Mouse (Mus musculus) neural tube, embryonic 15.5 days (tissue): ENCODE data around the gene Pitpnc1. TPM values are rescaled to one million over a fixed set of nuclear protein-coding genes. Genes with fewer than 3 reads are reported as not detected.

Experiments
- ATAC-seq: fragments of 200-750 bp; cut with Nextera tagmentation; 2 replicates; pipeline ENCODE4 v1.8.0; 2017; ENCODE audit warnings: mild to moderate bottlenecking, moderate TSS enrichment, moderate library complexity; ENCODE audit not compliant: low FRiP score
- H3K27ac ChIP-seq: fragments of 300-500 bp; sonication (generic); replicated peaks from 2 replicates; pipeline ENCODE4 v1.5.1; 2015; ENCODE audit warnings: mild to moderate bottlenecking, inconsistent platforms
- H3K27me3 ChIP-seq: fragments of 300-500 bp; sonication (generic); replicated peaks from 2 replicates; pipeline ENCODE4 v1.6.1; 2015; ENCODE audit warnings: inconsistent platforms
- H3K36me3 ChIP-seq: fragments of 300-500 bp; sonication (generic); 2 replicates; pipeline ENCODE4 v1.6.1; 2015; ENCODE audit warnings: inconsistent platforms
- H3K4me1 ChIP-seq: fragments of 300-500 bp; sonication (generic); 2 replicates; pipeline ENCODE4 v1.6.1; 2015; ENCODE audit warnings: inconsistent platforms
- H3K4me2 ChIP-seq: fragments of 300-500 bp; sonication (generic); 2 replicates; pipeline ENCODE4 v1.6.1; 2015; ENCODE audit warnings: inconsistent platforms, mild to moderate bottlenecking, moderate library complexity
- H3K4me3 ChIP-seq: fragments of 300-500 bp; sonication (generic); replicated peaks from 2 replicates; pipeline ENCODE4 v1.5.1; 2015; ENCODE audit warnings: mild to moderate bottlenecking, inconsistent platforms
- H3K9ac ChIP-seq: fragments of 300-500 bp; sonication (generic); replicated peaks from 2 replicates; pipeline ENCODE4 v1.6.1; 2015; ENCODE audit warnings: mild to moderate bottlenecking, inconsistent platforms
- H3K9me3 ChIP-seq: fragments of 300-500 bp; sonication (generic); replicated peaks from 2 replicates; pipeline ENCODE4 v1.6.1; 2016; ENCODE audit warnings: inconsistent platforms
- WGBS: fragments of 180-500 bp; shearing (Covaris S2); methylation state at CpG from one replicate; pipeline ENCODE4 v1.1.7; 2015; ENCODE audit warnings: mixed read lengths; 5-methylcytosine and 5-hydroxymethylcytosine counted together
- polyA plus RNA-seq: library from polyadenylated mRNA; unstranded; fragments of >200 nt; fragmentation: Nextera tagmentation; extraction: Ambion mirVana; gene quantifications from 2 replicates; pipeline ENCODE4 v1.2.1, GENCODE M21; 2015

Gene Pitpnc1
- polyA plus RNA-seq, 1 experiment from 2014 or later: 45.0 TPM

GRCm38 (mm10) chr11:107449169-107449910 is 21.2 kb downstream of the Pitpnc1 start:
- Histone ChIP-seq H3K4me2 (no peak overlapping the region), H3K9ac (no peak overlapping the region), H3K4me3 (no peak overlapping the region), H3K27ac (no peak overlapping the region), H3K27me3 (no peaks in the 10 kb centered on the region), H3K9me3 (no peaks in the 10 kb centered on the region), H3K4me1 (peaks cover 12% of the 10 kb centered on the region; the same call in 1 of the 2 replicates), H3K36me3 (peaks cover 9% of the 10 kb centered on the region)
- no peak for ATAC-seq
- WGBS: 66% methylated on average over 17 of the region's 17 CpGs

GRCm38 (mm10) chr11:107447915-107448314 is 22.6 kb downstream of the Pitpnc1 start:
- no peaks in the 10 kb centered on the region for H3K9me3 ChIP-seq
- 89% methylated on average over 9 of the region's 9 CpGs for WGBS
- H3K4me2 ChIP-seq: no peak overlapping the region
- H3K36me3 ChIP-seq: no peaks in the 10 kb centered on the region
- no peaks in the 10 kb centered on the region for H3K27me3 ChIP-seq
- peaks cover 12% of the 10 kb centered on the region; the same call in 1 of the 2 replicates for H3K4me1 ChIP-seq
- no peak overlapping the region for H3K4me3 ChIP-seq
- no peak overlapping the region for H3K27ac ChIP-seq
- no peak for ATAC-seq
- no peak overlapping the region for H3K9ac ChIP-seq

- WGBS: 81% methylated on average over 5 of the region's 5 CpGs
- ATAC-seq: no peak
- Histone ChIP-seq H3K4me1 (peaks cover 12% of the 10 kb centered on the region; the same call in 1 of the 2 replicates), H3K4me2 (no peak overlapping the region), H3K9me3 (no peaks in the 10 kb centered on the region), H3K27ac (no peak overlapping the region), H3K27me3 (no peaks in the 10 kb centered on the region), H3K4me3 (no peak overlapping the region), H3K9ac (no peak overlapping the region), H3K36me3 (no peaks in the 10 kb centered on the region)
These were observed 23.1 kb downstream of the Pitpnc1 start for GRCm38 (mm10) chr11:107447349-107447748.

DNA sequence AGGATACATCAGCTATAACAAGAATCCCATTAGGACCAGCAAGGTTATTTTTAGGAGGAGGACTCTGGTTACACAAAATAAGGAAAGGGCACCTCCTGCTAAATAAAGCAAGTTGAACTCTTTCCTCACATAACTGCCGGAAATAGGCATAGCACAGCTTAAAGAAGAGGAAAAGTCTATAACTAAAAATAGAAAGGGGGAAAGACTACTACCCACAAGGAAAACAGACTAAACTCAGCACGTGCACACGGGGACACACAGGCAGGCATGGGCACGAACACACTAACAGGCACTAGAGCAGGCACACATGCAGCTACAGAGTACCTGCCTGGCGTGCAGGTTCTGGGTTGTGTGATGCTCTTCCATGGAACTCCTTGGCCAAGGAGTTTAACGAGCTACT is 23.8 kb downstream of the Pitpnc1 start:
- H3K27ac ChIP-seq: no peak overlapping the region
- WGBS: 82% methylated on average over 6 of the region's 6 CpGs
- H3K27me3 ChIP-seq: no peaks in the 10 kb centered on the region
- H3K4me2 ChIP-seq: no peak overlapping the region
- H3K4me1 ChIP-seq: peaks cover 12% of the 10 kb centered on the region; the same call in 1 of the 2 replicates
- H3K4me3 ChIP-seq: no peak overlapping the region
- H3K9me3 ChIP-seq: no peaks in the 10 kb centered on the region
- H3K9ac ChIP-seq: no peak overlapping the region
- no peak for ATAC-seq
- H3K36me3 ChIP-seq: no peaks in the 10 kb centered on the region

GRCm38 (mm10) chr11:107445683-107446082 is 24.8 kb downstream of the Pitpnc1 start:
- no peaks in the 10 kb centered on the region for H3K27me3 ChIP-seq
- no peak overlapping the region for H3K27ac ChIP-seq
- no peaks in the 10 kb centered on the region for H3K36me3 ChIP-seq
- WGBS: 81% methylated on average over 3 of the region's 3 CpGs
- ATAC-seq: no peak
- no peak overlapping the region for H3K4me2 ChIP-seq
- peaks cover 12% of the 10 kb centered on the region; the same call in 1 of the 2 replicates for H3K4me1 ChIP-seq
- H3K9me3 ChIP-seq: no peaks in the 10 kb centered on the region
- H3K9ac ChIP-seq: no peak overlapping the region
- H3K4me3 ChIP-seq: no peak overlapping the region

GRCm38 (mm10) chr11:107443121-107444095 is 27.1 kb downstream of the Pitpnc1 start:
- no peak for ATAC-seq
- no peak overlapping the region for H3K9ac ChIP-seq
- WGBS: 86% methylated on average over 11 of the region's 12 CpGs
- H3K27ac ChIP-seq: no peak overlapping the region
- H3K36me3 ChIP-seq: no peaks in the 10 kb centered on the region
- H3K4me2 ChIP-seq: no peak overlapping the region
- no peaks in the 10 kb centered on the region for H3K9me3 ChIP-seq
- no peaks in the 10 kb centered on the region for H3K4me1 ChIP-seq
- no peaks in the 10 kb centered on the region for H3K27me3 ChIP-seq
- H3K4me3 ChIP-seq: no peak overlapping the region

- H3K9me3 ChIP-seq: no peaks in the 10 kb centered on the region
- no peaks in the 10 kb centered on the region for H3K27me3 ChIP-seq
- no peak overlapping the region for H3K4me2 ChIP-seq
- WGBS: 60% methylated on average over 3 of the region's 3 CpGs
- no peak for ATAC-seq
- no peaks in the 10 kb centered on the region for H3K4me1 ChIP-seq
- no peaks in the 10 kb centered on the region for H3K36me3 ChIP-seq
- H3K4me3 ChIP-seq: no peak overlapping the region
- no peak overlapping the region for H3K27ac ChIP-seq
- H3K9ac ChIP-seq: no peak overlapping the region
These were observed 29.4 kb downstream of the Pitpnc1 start for GRCm38 (mm10) chr11:107441050-107441449.

- H3K4me3 ChIP-seq: no peak overlapping the region
- no peaks in the 10 kb centered on the region for H3K36me3 ChIP-seq
- H3K4me2 ChIP-seq: no peak overlapping the region
- no peaks in the 10 kb centered on the region for H3K9me3 ChIP-seq
- peaks cover 3% of the 10 kb centered on the region; the same call in 1 of the 2 replicates for H3K4me1 ChIP-seq
- no peak for ATAC-seq
- WGBS: 85% methylated on average over 3 of the region's 3 CpGs
- H3K27me3 ChIP-seq: no peaks in the 10 kb centered on the region
- no peak overlapping the region for H3K9ac ChIP-seq
- H3K27ac ChIP-seq: no peak overlapping the region
These were observed 32.4 kb downstream of the Pitpnc1 start for GRCm38 (mm10) chr11:107438140-107438539.

- Histone ChIP-seq H3K36me3 (no peaks in the 10 kb centered on the region), H3K9me3 (no peaks in the 10 kb centered on the region), H3K4me1 (peaks cover 7% of the 10 kb centered on the region; the same call in 1 of the 2 replicates), H3K9ac (no peak overlapping the region), H3K27me3 (no peaks in the 10 kb centered on the region), H3K4me2 (no peak overlapping the region), H3K4me3 (no peak overlapping the region), H3K27ac (no peak overlapping the region)
- WGBS: 55% methylated on average over 4 of the region's 4 CpGs
- ATAC-seq: no peak
These were observed 32.8 kb downstream of the Pitpnc1 start for GRCm38 (mm10) chr11:107437723-107438122.

GRCm38 (mm10) chr11:107435776-107436449 is 34.6 kb downstream of the Pitpnc1 start:
- no peaks in the 10 kb centered on the region for H3K27me3 ChIP-seq
- WGBS: 95% methylated on average over 6 of the region's 6 CpGs

More at GRCm38 (mm10) chr11:107435776-107436449, 34.6 kb downstream of the Pitpnc1 start:
- no peaks in the 10 kb centered on the region for H3K36me3 ChIP-seq
- H3K9me3 ChIP-seq: no peaks in the 10 kb centered on the region
- no peak overlapping the region for H3K9ac ChIP-seq
- H3K4me2 ChIP-seq: no peak overlapping the region
- H3K4me1 ChIP-seq: peaks cover 15% of the 10 kb centered on the region; the same call in 1 of the 2 replicates
- no peak overlapping the region for H3K27ac ChIP-seq
- H3K4me3 ChIP-seq: no peak overlapping the region
- no peak for ATAC-seq
